Mouse (Mus musculus) cerebellum, adult 11-12 months (tissue): Measurements from ENCODE around the gene Ttn.
A peak's percentile ranks its signal among the peaks of the same experiment; 100 is the strongest.

Experiments
- DNase-seq: peaks from one replicate; pipeline ENCODE4 v3.0.0; 2022

Ttn gene

GRCm38 (mm10) chr2:76961420-76962044 lies 20.8 kb downstream of the Ttn start:
- no peak for DNase-seq

DNA sequence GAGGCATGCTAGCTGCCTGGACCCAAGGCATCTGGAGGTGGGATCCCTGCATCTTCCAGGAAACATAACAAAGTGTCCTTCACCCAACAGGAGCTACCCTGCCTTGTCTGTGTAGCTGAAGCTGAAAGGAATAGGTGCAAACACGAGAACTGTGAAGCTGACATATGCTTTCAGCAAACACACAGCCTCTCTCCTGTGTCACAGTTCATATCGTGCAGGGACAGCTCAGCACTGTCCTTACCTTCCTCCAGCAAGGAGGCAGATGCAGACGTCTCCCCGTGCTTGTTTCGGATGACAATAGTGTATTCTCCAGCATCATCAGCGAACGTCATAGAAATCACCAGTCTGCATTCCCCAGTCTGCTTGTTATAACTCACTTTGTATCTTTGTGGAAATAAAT lies 32.6 kb downstream of the Ttn start:
- DNase-seq, result no peak

DNA sequence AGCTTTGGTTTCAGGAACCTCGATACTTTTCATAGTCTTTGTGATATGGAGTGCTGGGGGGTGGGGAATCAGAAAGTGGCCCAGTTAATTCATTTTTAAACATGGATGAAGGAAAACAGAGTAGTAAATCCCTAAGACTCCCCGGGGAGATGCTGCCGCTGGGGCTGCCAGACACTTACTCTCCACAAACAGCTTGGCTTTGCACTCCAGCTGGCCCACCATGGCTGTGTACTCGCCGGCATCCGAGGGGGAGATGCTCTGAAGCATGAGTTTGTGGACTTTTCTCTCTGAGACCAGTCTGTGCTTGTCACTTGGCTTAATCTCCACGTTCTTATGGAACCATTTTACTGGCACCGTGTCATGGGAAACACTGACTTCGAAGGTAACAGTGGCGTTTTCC lies 43.8 kb downstream of the Ttn start:
- no peak for DNase-seq

DNA sequence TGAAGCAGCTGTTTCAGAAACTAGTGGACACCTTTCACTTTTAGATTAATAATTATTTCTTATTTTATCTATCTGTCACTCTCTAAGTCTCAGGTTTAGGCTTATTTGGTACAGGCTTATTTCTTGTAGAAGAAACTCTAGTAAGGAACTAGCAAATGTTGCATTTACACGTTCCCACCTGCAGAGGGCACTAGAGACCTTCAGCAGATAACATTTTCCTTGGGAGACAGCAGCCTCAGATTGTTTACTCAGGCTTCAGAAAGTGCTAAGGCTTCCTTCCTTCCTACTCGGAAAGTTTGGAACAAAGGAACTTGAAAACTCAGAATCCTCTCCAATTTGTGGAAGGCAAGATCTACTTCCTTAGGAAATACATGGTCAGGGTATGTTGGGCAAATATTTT lies 52.6 kb downstream of the Ttn start:
- DNase-seq, result peak; percentile 64

- peak; percentile 72 for DNase-seq
These were observed 53.5 kb downstream of the Ttn start for GRCm38 (mm10) chr2:76928816-76929215.

GRCm38 (mm10) chr2:76928298-76928697 lies 54.0 kb downstream of the Ttn start:
- DNase-seq, result peak; percentile 4

DNA sequence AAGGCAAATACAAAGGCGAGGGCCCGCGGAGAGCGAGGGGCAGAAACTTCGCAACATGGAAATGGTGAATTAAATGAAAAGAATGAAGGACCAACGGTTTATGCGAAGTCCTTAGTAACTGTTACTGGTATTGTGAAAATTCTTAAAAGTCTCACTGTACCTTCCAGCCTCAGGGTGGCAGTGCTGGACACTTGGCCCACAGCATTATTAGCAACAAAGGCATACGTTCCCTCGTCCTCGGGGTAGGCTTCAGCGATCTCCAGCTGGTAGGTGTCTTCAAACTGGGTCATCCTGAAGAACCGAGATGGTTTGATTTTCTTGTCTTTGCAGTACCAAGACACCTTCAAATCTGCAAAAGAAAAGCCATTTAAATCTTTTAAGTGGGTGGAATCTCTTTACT lies 55.4 kb downstream of the Ttn start:
- peak; percentile 34 for DNase-seq

DNA sequence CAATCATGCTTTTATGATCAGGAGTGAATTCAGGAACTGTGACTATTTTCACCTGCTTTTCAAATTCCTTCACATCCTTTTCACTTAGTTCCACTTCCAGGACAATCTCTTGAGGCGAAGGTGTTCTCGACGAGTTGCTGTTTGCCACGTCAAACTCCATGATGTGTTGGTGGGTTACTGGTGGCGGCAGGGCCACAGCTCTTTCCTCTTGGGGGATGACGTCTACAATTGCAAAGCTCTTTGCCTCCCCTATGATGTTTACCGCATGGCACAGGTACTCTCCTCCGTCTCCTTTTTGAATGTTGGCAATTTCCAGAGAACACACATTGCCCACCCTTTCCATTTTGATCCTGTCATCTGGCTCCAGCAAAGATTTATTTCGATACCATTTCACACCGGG lies 67.4 kb downstream of the Ttn start:
- DNase-seq, result no peak

GRCm38 (mm10) chr2:76908705-76909457 lies 73.5 kb downstream of the Ttn start:
- no peak for DNase-seq

- DNase-seq, result no peak
These were observed 79.0 kb downstream of the Ttn start for GRCm38 (mm10) chr2:76903351-76903750.

GRCm38 (mm10) chr2:76901476-76902086 lies 80.8 kb downstream of the Ttn start:
- no peak for DNase-seq

- DNase-seq, result no peak
These were observed 82.5 kb downstream of the Ttn start for GRCm38 (mm10) chr2:76899886-76900285.

- DNase-seq, result no peak
These were observed 85.4 kb downstream of the Ttn start for GRCm38 (mm10) chr2:76896990-76897389.

DNA sequence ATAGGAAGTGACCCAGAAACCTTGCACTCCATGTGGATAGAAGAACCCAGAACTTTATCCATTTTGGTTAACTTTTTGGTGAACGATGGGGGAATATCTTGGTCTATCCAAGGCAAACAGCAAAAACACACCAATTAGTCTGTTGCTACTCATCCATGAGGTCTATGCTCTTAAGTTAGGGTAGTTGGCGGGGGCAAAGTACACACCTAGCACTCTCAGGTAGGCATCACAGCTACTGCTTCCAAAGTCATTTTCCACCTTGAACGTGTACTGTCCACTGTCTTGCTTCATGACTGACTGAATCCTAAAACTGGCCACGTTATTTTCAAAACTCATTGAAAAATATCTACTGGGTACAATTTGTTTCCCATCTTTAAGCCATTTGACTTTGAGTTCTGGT lies 87.0 kb downstream of the Ttn start:
- DNase-seq, result no peak

- no peak for DNase-seq
These were observed 93.6 kb downstream of the Ttn start for GRCm38 (mm10) chr2:76888721-76889120.

GRCm38 (mm10) chr2:76885855-76886254 lies 96.5 kb downstream of the Ttn start:
- no peak for DNase-seq

DNA sequence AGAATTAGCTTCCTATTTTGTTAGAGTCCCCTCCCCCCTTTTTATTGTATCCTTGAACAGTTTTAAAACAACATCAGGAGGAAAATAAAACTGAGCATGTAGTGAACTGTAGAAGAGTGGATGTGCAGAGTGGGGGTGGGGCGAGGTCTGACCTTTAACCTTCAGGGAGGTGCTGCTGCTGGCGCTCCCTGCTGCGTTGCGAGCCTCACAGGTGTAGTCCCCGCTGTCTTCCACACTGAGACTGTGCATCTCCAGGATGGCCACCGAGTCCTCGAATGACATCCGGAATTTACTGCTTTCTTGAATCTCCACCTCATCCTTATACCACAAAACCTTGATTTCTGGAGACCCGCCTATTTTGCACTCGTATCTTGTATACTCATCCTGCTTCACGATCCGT lies 100.9 kb downstream of the Ttn start:
- no peak for DNase-seq

GRCm38 (mm10) chr2:76875587-76875986 lies 106.8 kb downstream of the Ttn start:
- DNase-seq, result no peak

GRCm38 (mm10) chr2:76866928-76867327 lies 115.4 kb downstream of the Ttn start:
- DNase-seq, result no peak

GRCm38 (mm10) chr2:76865497-76865896 lies 116.8 kb downstream of the Ttn start:
- DNase-seq, result no peak

DNA sequence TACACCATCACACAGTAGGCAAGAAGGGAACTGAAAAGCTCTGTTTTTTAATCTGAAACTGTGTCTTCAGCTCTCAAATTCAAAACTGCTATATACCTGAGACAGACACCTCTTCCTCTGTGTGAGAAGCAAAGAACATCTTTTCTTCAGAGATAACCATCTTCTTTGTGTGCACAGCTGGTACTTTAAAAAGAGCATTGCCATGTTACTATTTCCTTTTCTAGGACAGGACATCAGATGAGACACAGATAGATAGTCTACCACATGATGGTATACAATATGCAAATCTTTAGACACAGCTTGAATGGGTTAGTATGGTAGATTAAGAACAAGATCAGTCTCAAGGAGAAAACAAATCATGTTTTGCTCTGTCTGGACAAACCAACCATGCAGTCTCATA lies 121.0 kb downstream of the Ttn start:
- no peak for DNase-seq

GRCm38 (mm10) chr2:76850066-76850465 lies 132.3 kb downstream of the Ttn start:
- DNase-seq, result no peak

DNA sequence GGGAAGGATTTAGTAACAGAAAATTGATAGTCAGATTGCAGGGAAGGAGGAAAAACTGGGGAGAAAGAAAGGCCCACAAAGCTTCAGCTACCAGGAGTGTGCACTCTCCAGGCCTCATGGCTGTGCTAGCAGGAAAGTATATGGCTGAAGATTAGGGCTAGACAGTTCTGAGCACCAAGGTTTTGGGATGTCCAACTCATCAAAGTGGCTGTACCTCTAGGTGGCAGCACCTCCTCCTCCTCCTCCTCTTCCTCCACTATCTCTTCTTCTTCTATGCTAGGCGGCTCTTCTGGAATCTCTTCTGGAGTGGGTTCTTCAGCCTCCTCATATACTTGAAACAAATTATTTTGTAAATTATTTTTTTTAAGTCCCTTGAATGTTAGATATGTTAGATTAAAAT lies 139.2 kb downstream of the Ttn start:
- no peak for DNase-seq

GRCm38 (mm10) chr2:76820472-76820871 lies 161.9 kb downstream of the Ttn start:
- DNase-seq, result no peak
